ENCODE assay signal across 8 mouse cellular contexts in genomic region chrX:140456751-140457491, GRCm38 (mm10). TPM values are rescaled to one million over a fixed set of nuclear protein-coding genes. Genes with fewer than 3 reads are reported as not detected.
DNase-seq lines count a peak whose midpoint lies in the region; ATAC-seq and TF ChIP-seq lines count a peak whose summit lies in the region.

No protein-coding gene starts in this region.

- intact Hi-C loops in heart, adult 2 months (cut with DNase I): no loop called here
- intact Hi-C loops in heart, postnatal 10 days (cut with DNase I): no loop called here

- H3K79me2 ChIP-seq in heart, adult 2 months (replicated peaks; ENCODE audit: control insufficient read depth, insufficient read depth, low read length): no peaks in the 10 kb centered on the region

- 18% methylated on average over 39 of the region's 39 CpGs for WGBS in heart, adult 2 months
- 21% methylated on average over 39 of the region's 39 CpGs for WGBS in heart, embryonic 14.5 days
- WGBS in limb, embryonic 12.5 days: 12% methylated on average over 39 of the region's 39 CpGs
- 26% methylated on average over 38 of the region's 39 CpGs for WGBS in midbrain, postnatal 0 days

- H3K9ac ChIP-seq in heart, adult 2 months (ENCODE audit: low read depth, low read length): peak overlapping the region; percentile 75
- peak overlapping the region; percentile 69 for H3K9ac ChIP-seq in heart, embryonic 14.5 days (ENCODE audit: low read length)
- peak overlapping the region; percentile 62 for H3K9ac ChIP-seq in limb, embryonic 12.5 days (replicated peaks)
- peak overlapping the region; percentile 65 for H3K9ac ChIP-seq in midbrain, postnatal 0 days (replicated peaks; ENCODE audit: low read length, poor library complexity, severe bottlenecking)

- no peaks in the 10 kb centered on the region for H3K27me3 ChIP-seq in heart, adult 2 months (ENCODE audit: control insufficient read depth, insufficient read depth, low read length)
- H3K27me3 ChIP-seq in heart, embryonic 14.5 days (ENCODE audit: control insufficient read depth, insufficient read depth, low read length): no peaks in the 10 kb centered on the region
- H3K27me3 ChIP-seq in limb, embryonic 12.5 days: peaks cover 33% of the 10 kb centered on the region
- H3K27me3 ChIP-seq in midbrain, postnatal 0 days (ENCODE audit: insufficient read depth, low read length): peaks cover 5% of the 10 kb centered on the region; the same call in 1 of the 2 replicates

- no peaks in the 10 kb centered on the region for H3K4me1 ChIP-seq in heart, adult 2 months (ENCODE audit: control insufficient read depth, insufficient read depth, low read length)
- H3K4me1 ChIP-seq in heart, embryonic 14.5 days (ENCODE audit: control insufficient read depth in 2 of 2, insufficient read depth in 2 of 2, low read length in 2 of 2): no peaks in the 10 kb centered on the region
- no peaks in the 10 kb centered on the region for H3K4me1 ChIP-seq in limb, embryonic 12.5 days (replicated peaks)
- no peaks in the 10 kb centered on the region for H3K4me1 ChIP-seq in midbrain, postnatal 0 days (ENCODE audit: insufficient read depth, low read length)

- TF ChIP-seq CTCF in heart, adult 2 months (IDR thresholded peaks at IDR 0.05): no peak
- no peak for TF ChIP-seq CTCF in midbrain, postnatal 0 days (IDR thresholded peaks at IDR 0.05)

- peak overlapping the region; percentile 55 for H3K27ac ChIP-seq in heart, adult 2 months
- H3K27ac ChIP-seq in heart, embryonic 14.5 days (replicated peaks in 1 of 2; ENCODE audit: control insufficient read depth in 1 of 2, insufficient read depth in 1 of 2, low read depth in 2 of 2, low read length in 2 of 2): peak overlapping the region in 1 of 2 experiments; percentile 41; a peak in 1 of 4 replicates
- H3K27ac ChIP-seq in limb, embryonic 12.5 days: no peak overlapping the region
- peak overlapping the region; percentile 65 for H3K27ac ChIP-seq in midbrain, postnatal 0 days (ENCODE audit: low read depth, low read length)

- peak overlapping the region; percentile 70 for H3K4me2 ChIP-seq in heart, embryonic 14.5 days (ENCODE audit: low read length)
- peak overlapping the region; percentile 54 for H3K4me2 ChIP-seq in limb, embryonic 12.5 days
- H3K4me2 ChIP-seq in midbrain, postnatal 0 days (ENCODE audit: low read depth, low read length, poor library complexity, severe bottlenecking): peak overlapping the region; percentile 49

- no peak for DNase-seq in heart, adult 2 months
- no peak for DNase-seq in heart, postnatal 10 days
- peak; percentile 31 for DNase-seq in midbrain, postnatal 0 days (ENCODE audit: low spot score)
- DNase-seq in gastrocnemius, adult 8-10 months (ENCODE audit: low spot score in 2 of 2): no peak

- no peak for TF ChIP-seq EP300 in heart, adult 2 months (IDR thresholded peaks at IDR 0.05; ENCODE audit: insufficient read depth, low read depth, low read length)

- H3K9me3 ChIP-seq in heart, embryonic 14.5 days (ENCODE audit: control insufficient read depth, low read length): no peaks in the 10 kb centered on the region
- H3K9me3 ChIP-seq in limb, embryonic 12.5 days: no peaks in the 10 kb centered on the region
- no peaks in the 10 kb centered on the region for H3K9me3 ChIP-seq in midbrain, postnatal 0 days (ENCODE audit: low read length)

- peak; percentile 4 for ATAC-seq in CD4-positive, CD25-positive, alpha-beta regulatory T cell, adult 4 months
- ATAC-seq in common myeloid progenitor, adult 5-6 weeks (replicated peaks; ENCODE audit: low read depth, poor library complexity, severe bottlenecking): peak; percentile 22
- ATAC-seq in heart, embryonic 14.5 days (ENCODE audit: insufficient number of reproducible peaks, insufficient read depth, low FRiP score, low read depth): peak; percentile 13; the same call in 1 of the 2 replicates
- ATAC-seq in limb, embryonic 12.5 days (ENCODE audit: insufficient number of reproducible peaks, insufficient read depth, low FRiP score, low TSS enrichment, low read depth): peak; percentile 60
- peak; percentile 74 for ATAC-seq in midbrain, postnatal 0 days (ENCODE audit: low FRiP score)

- peak overlapping the region; percentile 67 for H3K4me3 ChIP-seq in heart, adult 2 months
- H3K4me3 ChIP-seq in heart, embryonic 14.5 days (ENCODE audit: control insufficient read depth in 1 of 2, insufficient read depth in 1 of 2, low read depth in 1 of 2, low read length in 2 of 2): peak overlapping the region; percentile 53 to 60
- H3K4me3 ChIP-seq in limb, embryonic 12.5 days (replicated peaks): peak overlapping the region; percentile 57
- H3K4me3 ChIP-seq in midbrain, postnatal 0 days (ENCODE audit: low read depth, low read length): peak overlapping the region; percentile 53

- H3K36me3 ChIP-seq in heart, adult 2 months (ENCODE audit: control insufficient read depth, insufficient read depth, low read length): no peaks in the 10 kb centered on the region
- no peaks in the 10 kb centered on the region for H3K36me3 ChIP-seq in heart, embryonic 14.5 days (ENCODE audit: control insufficient read depth, insufficient read depth, low read length)
- H3K36me3 ChIP-seq in limb, embryonic 12.5 days: no peaks in the 10 kb centered on the region
- no peaks in the 10 kb centered on the region for H3K36me3 ChIP-seq in midbrain, postnatal 0 days (ENCODE audit: insufficient read depth, low read length)

- TF ChIP-seq POLR2A in heart, adult 2 months (IDR thresholded peaks at IDR 0.05; ENCODE audit: insufficient read depth, low read depth, low read length): no peak

RNA-seq across cellular contexts. Expression of gene Prps1, which starts 0.5 kb away (rescaled TPM):
- total RNA-seq in heart, adult 2 months (2021): 10 to 100 TPM; 24.5 to 28.0 TPM
- 14.9 and 23.4 TPM in 2 replicates for polyA plus RNA-seq in heart, adult 2 months (2012; rRNA removed)
- 10 to 100 TPM; 28.3 to 28.4 TPM for total RNA-seq in heart, postnatal 10 days (2021)
- 10 to 100 TPM; 43.8 to 45.7 TPM for polyA plus RNA-seq in CD4-positive, CD25-positive, alpha-beta regulatory T cell, adult 4 months (2017; shearing (Covaris generic))
- total RNA-seq in common myeloid progenitor, adult 5-6 weeks (2017): 64.7 and 68.9 TPM in 2 replicates
- polyA plus RNA-seq in heart, embryonic 14.5 days (2014; fragmentation: Nextera tagmentation; extraction: Ambion mirVana): 53.7 and 60.8 TPM in 2 replicates
- 69.6 and 72.3 TPM in 2 replicates for polyA plus RNA-seq in limb, embryonic 12.5 days (2016; fragmentation: Nextera tagmentation; extraction: Ambion mirVana)
- total RNA-seq in midbrain, postnatal 0 days (2014; rRNA removed): 52.5 and 57.8 TPM in 2 replicates
- 91.3 and 94.8 TPM in 2 replicates for polyA plus RNA-seq in midbrain, postnatal 0 days (2015; fragmentation: Nextera tagmentation; extraction: Ambion mirVana)
- 10 to 100 TPM; 36.7 to 39.6 (median 38.5) TPM for total RNA-seq in gastrocnemius, adult 8-10 months (2022)

Comparison
In these comparisons a context has a peak if more than half of its experiments do, and no peak if none do; other contexts are left out.
1. ATAC-seq: peak in every context shown above with its lines; median percentile 74 in midbrain, postnatal 0 days; 60 in limb, embryonic 12.5 days; 22 in common myeloid progenitor, adult 5-6 weeks; 13 in heart, embryonic 14.5 days; 4 in CD4-positive, CD25-positive, alpha-beta regulatory T cell, adult 4 months.